Mouse (Mus musculus) frontal cortex, postnatal 36 days (tissue): ENCODE results near the gene Plcd3.

Experiments
- DNase-seq, 2 experiments: peaks; one replicate each; pipeline ENCODE4 v3.0.0; 2022; ENCODE audit warnings: low spot score in 2 of 2

The Plcd3 gene

GRCm38 (mm10) chr11:103020713-103021335 is 80.6 kb downstream of the Plcd3 start:
- DNase-seq: no peak
